Mouse (Mus musculus) limb, embryonic 12.5 days (tissue): ENCODE measurements around the gene Cacnb2. TPM values are rescaled to one million over a fixed set of nuclear protein-coding genes. Genes with fewer than 3 reads are reported as not detected.

Source experiments
- ATAC-seq: fragments of 200-750 bp; cut with Nextera tagmentation; 2 replicates; pipeline ENCODE4 v1.8.0; 2017; ENCODE audit warnings: low read depth, moderate TSS enrichment; ENCODE audit not compliant: insufficient number of reproducible peaks, insufficient read depth, low FRiP score, low TSS enrichment
- H3K27ac ChIP-seq: fragments of 300-500 bp; sonication (generic); 2 replicates; pipeline ENCODE4 v1.5.1; 2016; ENCODE audit warnings: mild to moderate bottlenecking, moderate library complexity
- H3K27me3 ChIP-seq: fragments of 300-500 bp; sonication (generic); 2 replicates; pipeline ENCODE4 v1.6.1; 2016; ENCODE audit warnings: mild to moderate bottlenecking, moderate library complexity
- H3K36me3 ChIP-seq: fragments of 300-500 bp; sonication (generic); 2 replicates; pipeline ENCODE4 v1.6.1; 2016; ENCODE audit warnings: mild to moderate bottlenecking, moderate library complexity
- H3K4me1 ChIP-seq: fragments of 300-500 bp; sonication (generic); replicated peaks from 2 replicates; pipeline ENCODE4 v1.6.1; 2016
- H3K4me2 ChIP-seq: fragments of 300-500 bp; sonication (generic); 2 replicates; pipeline ENCODE4 v1.6.1; 2016; ENCODE audit warnings: mild to moderate bottlenecking, moderate library complexity
- H3K4me3 ChIP-seq: fragments of 300-500 bp; sonication (generic); replicated peaks from 2 replicates; pipeline ENCODE4 v1.5.1; 2016; ENCODE audit warnings: mild to moderate bottlenecking
- H3K9ac ChIP-seq: fragments of 300-500 bp; sonication (generic); replicated peaks from 2 replicates; pipeline ENCODE4 v1.6.1; 2016; ENCODE audit warnings: mild to moderate bottlenecking, moderate library complexity
- H3K9me3 ChIP-seq: fragments of 300-500 bp; sonication (generic); 2 replicates; pipeline ENCODE4 v1.6.1; 2016; ENCODE audit warnings: mild to moderate bottlenecking, moderate library complexity
- WGBS: fragments of 180-500 bp; shearing (Covaris S2); methylation state at CpG from one replicate; pipeline ENCODE4 v1.1.7; 2016; 5-methylcytosine and 5-hydroxymethylcytosine counted together
- polyA plus RNA-seq: library from polyadenylated mRNA; unstranded; fragments of >200 nt; fragmentation: Nextera tagmentation; extraction: Ambion mirVana; gene quantifications from 2 replicates; pipeline ENCODE4 v1.2.1, GENCODE M21; 2016

Cacnb2 gene
- 2.3 and 3.0 TPM in 2 replicates for polyA plus RNA-seq

DNA sequence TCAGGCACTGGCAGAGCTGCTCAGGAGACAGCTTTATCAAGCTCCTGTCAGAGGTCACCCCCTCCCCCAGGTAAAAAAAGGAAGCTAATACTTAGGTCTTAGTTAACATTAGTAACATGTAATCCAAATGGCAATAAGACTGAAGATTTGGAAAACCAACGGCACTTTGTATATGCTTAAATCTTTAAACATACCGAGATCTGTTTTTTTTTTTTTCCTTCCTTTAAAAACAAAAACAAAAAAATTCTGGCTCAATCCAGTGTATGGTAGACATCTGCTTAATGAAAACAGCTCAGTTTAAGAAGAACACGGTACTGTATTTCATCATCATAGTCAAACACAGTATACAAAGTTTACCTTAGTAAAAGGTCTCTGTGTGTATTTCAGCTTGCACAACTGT is at the start of gene Cacnb2:
TSS of gene Cacnb2 (plus strand) at position 301 of the 400 bp plus-strand sequence.
- H3K4me3 ChIP-seq, result peak within 1 kb of the TSS; percentile 61
- peak within 1 kb of the TSS; percentile 86 for H3K27ac ChIP-seq
- ATAC-seq, result no peak
- H3K27me3 ChIP-seq, result peaks cover 3% of the 10 kb centered on the region; the same call in 1 of the 2 replicates
- WGBS, result 76% methylated on average over 3 of the region's 3 CpGs
- H3K4me2 ChIP-seq, result peak within 1 kb of the TSS; percentile 90
- peak within 1 kb of the TSS; percentile 78 for H3K9ac ChIP-seq
- no peaks in the 10 kb centered on the region for H3K9me3 ChIP-seq
- H3K4me1 ChIP-seq, result peaks cover 9% of the 10 kb centered on the region
- no peaks in the 10 kb centered on the region for H3K36me3 ChIP-seq

DNA sequence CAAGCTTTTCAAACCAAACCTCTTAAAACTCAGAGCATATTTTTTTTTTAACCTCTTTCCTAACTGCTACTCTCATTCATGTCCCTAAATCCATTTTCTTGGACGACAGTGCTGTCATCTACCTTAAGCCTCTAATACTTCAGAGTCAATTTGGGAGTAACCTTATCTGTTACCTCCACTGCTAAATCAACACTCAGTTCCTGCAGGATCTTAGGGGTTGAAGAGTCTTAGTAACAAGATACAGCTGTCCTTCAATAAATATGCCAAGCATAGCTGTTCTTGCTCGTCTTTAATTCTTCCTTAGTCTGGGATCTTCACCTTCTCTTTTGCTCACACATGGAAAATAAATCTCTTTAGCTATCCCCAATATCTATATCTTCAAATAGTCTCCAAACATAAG is 34.9 kb upstream of the Cacnb2 start:
- Histone ChIP-seq H3K36me3 (no peaks in the 10 kb centered on the region), H3K27ac (no peak overlapping the region), H3K9ac (no peak overlapping the region), H3K4me3 (no peak overlapping the region), H3K9me3 (no peaks in the 10 kb centered on the region), H3K4me2 (no peak overlapping the region), H3K27me3 (no peaks in the 10 kb centered on the region), H3K4me1 (no peaks in the 10 kb centered on the region)
- WGBS, result 33% methylated on average over 2 of the region's 2 CpGs
- no peak for ATAC-seq

DNA sequence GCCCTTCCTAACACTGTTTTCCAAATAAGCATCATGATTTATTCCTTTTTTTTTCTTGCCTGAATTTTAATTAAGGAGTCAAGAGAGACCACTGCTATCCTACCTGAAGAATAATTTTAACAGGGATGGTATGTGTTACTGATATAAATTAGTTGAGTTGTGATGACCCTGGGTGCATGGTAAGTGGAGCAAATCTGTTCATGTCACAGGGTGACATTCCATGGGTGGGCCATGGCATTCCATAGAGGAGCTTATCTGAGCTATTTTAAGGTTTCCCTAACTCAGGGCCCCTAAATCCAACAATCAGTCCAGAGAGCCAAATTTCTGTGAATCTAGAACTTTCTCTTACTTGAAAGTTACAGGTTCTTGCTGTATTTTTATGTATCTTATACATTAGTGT is 31.6 kb upstream of the Cacnb2 start:
- H3K27ac ChIP-seq, result no peak overlapping the region
- no peaks in the 10 kb centered on the region for H3K27me3 ChIP-seq
- no peak for ATAC-seq
- no peak overlapping the region for H3K9ac ChIP-seq
- no peaks in the 10 kb centered on the region for H3K9me3 ChIP-seq
- H3K4me1 ChIP-seq, result no peaks in the 10 kb centered on the region
- H3K4me3 ChIP-seq, result no peak overlapping the region
- no peaks in the 10 kb centered on the region for H3K36me3 ChIP-seq
- H3K4me2 ChIP-seq, result no peak overlapping the region

DNA sequence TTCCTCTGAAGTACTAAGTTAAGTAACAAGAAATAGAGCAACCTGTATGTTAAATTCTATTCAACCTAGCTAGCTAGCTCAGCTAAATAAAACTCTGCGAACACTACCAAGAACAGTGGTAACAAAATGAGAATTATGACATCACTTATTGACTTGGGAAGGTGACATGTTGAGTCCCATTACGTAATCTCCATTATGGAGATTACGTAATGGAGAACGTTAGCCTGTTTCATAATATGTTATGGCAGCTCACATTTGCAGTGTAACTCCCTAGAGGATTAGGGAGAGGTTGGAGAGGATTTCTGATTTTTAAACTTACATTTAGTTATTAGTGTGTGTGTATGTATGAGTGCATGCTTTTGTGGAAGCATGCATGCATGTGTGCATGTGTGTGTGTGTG is 13.3 kb upstream of the Cacnb2 start:
- Histone ChIP-seq H3K4me3 (no peak overlapping the region), H3K4me1 (no peaks in the 10 kb centered on the region), H3K36me3 (no peaks in the 10 kb centered on the region), H3K9ac (no peak overlapping the region), H3K27me3 (no peaks in the 10 kb centered on the region), H3K4me2 (no peak overlapping the region), H3K9me3 (no peaks in the 10 kb centered on the region), H3K27ac (no peak overlapping the region)
- no peak for ATAC-seq
- WGBS, result 88% methylated on average over 4 of the region's 4 CpGs

DNA sequence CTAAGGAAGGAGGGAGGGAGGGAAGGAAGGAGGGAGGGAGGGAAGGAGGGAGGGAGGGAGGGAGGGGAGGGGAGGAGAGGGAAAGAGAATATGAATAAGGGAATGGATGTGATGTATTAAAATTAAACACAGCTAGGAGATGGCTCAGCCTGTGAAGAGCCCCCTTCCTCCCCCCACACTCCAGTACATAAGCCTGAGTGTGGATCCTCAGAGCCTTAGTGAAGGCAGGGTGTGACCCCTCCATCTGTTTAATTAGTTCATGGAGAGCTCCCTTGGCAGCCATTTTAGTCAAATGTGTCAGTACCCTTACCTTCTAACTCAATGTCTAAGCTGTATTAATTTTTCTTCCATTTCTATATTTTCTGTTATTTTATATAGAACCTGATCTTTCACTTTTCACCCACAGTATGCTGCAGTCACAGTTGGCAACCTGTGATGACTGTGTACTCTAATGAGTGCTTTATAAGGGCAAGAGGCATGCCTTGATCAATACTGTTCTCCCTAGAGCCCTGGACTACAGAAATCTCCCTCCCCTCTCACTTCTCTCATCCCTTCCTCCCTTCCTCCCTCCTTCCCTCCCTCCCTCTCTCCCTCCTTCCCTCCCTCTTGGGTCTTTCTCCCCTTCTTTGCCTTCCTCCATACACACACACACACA is 4.9 kb upstream of the Cacnb2 start:
- H3K4me1 ChIP-seq, result no peaks in the 10 kb centered on the region
- no peak overlapping the region for H3K27ac ChIP-seq
- H3K9me3 ChIP-seq, result no peaks in the 10 kb centered on the region
- H3K36me3 ChIP-seq, result no peaks in the 10 kb centered on the region
- H3K4me2 ChIP-seq, result no peak overlapping the region
- no peak overlapping the region for H3K4me3 ChIP-seq
- peaks cover 3% of the 10 kb centered on the region; the same call in 1 of the 2 replicates for H3K27me3 ChIP-seq
- ATAC-seq, result no peak
- H3K9ac ChIP-seq, result no peak overlapping the region

DNA sequence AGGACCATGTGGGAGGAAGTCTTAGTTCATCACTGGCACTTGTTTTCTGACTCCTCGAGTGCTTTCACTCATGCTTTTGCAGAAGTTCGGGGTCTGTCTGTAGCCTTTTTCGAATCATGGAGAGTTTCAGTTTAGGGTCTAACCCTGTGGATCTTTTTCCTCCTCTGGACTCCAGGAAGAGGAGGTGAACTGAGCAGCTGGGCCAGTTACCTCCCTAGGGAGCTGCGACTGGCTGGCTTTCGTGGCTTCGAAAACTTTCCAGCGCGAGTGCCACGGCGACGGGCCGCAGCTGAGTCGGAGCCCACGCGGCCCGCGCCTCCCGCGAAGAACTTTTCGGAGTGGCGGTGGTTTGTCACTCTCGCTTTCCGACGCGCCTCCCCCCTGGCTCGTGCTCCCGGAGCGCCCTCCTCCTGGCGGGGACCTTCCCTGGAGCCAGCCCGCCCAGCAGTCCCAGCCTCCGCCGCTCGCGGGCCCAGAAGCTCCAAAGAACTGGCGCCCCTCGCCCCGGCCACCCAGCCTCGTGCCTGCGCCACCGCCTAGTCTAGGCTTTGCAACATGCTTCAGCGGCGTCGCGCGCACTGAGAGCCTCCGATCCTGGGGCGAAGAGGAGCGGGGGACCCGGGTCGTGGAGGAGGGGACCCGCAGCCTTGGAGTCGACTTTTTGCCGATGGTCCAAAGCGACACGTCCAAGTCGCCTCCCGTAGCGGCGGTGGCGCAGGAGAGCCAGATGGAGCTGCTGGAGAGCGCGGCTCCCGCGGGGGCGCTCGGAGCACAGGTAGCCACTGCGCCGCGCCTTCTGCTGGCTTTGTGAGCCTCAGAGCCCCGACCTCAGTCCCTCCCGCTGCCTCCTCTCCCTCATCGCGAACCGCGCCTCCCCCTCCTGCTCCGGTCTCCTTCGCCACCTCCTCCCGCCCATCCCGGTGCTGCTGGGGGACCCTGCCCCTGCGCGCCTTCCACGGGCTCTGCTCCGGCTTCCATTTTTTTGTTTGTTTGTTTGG is 1.2 kb downstream of the Cacnb2 start:
- under 1% methylated on average over 80 of the region's 83 CpGs for WGBS
- peak overlapping the region; percentile 78 for H3K9ac ChIP-seq
- peak overlapping the region; percentile 86 for H3K27ac ChIP-seq
- peaks cover 9% of the 10 kb centered on the region for H3K4me1 ChIP-seq
- peak; percentile 93 for ATAC-seq
- H3K4me3 ChIP-seq, result peak overlapping the region; percentile 61
- H3K27me3 ChIP-seq, result peaks cover 3% of the 10 kb centered on the region; the same call in 1 of the 2 replicates
- no peaks in the 10 kb centered on the region for H3K9me3 ChIP-seq
- no peaks in the 10 kb centered on the region for H3K36me3 ChIP-seq
- peak overlapping the region; percentile 90 for H3K4me2 ChIP-seq

DNA sequence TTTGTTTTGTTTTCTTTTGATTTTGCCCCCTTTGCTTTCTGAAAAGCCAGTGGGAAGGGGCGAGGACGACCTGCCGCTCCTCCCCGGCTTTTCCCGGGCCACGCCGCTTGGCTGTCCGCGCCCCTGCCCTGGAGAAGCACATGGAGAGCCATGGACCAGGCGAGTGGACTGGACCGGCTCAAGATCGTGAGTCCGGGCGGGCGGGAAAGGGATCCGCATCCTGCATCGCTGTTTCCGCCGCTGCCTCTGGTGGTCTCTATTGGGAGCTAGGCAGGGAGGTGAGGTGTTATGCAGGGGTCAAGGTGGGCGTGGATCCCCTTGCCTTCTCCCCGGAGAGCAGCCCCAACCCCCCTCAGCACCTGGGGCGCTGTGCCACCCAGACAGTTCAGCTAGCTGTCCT is 1.9 kb downstream of the Cacnb2 start:
- WGBS, result under 1% methylated on average over 22 of the region's 22 CpGs
- H3K36me3 ChIP-seq, result no peaks in the 10 kb centered on the region
- H3K4me3 ChIP-seq, result peak overlapping the region; percentile 61
- H3K4me1 ChIP-seq, result peaks cover 9% of the 10 kb centered on the region
- peak overlapping the region; percentile 86; the same call in 1 of the 2 replicates for H3K27ac ChIP-seq
- H3K9ac ChIP-seq, result peak overlapping the region; percentile 78
- H3K27me3 ChIP-seq, result peaks cover 3% of the 10 kb centered on the region; the same call in 1 of the 2 replicates
- ATAC-seq, result peak; percentile 32; the same call in 1 of the 2 replicates
- no peaks in the 10 kb centered on the region for H3K9me3 ChIP-seq
- peak overlapping the region; percentile 90 for H3K4me2 ChIP-seq

DNA sequence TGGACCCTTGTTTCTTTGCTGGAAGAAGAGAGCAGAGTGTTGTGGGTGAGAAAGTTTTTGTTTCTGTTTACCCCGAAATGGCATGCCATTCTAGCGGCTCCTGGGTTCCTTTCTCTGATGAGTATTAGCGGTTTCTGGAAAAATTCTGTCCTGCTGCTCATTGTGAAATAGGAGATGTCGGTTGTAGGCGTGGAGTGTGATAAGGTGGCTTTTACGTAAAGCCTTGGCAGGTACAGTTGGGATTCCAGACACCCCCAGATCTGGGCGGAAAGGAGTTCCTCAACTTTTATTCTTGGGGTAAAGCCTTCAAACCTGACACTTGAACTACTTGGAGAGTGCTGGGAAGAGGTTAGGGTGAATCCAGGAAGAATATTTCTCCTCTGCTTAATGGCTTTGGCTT is 2.3 kb downstream of the Cacnb2 start:
- 9% methylated on average over 7 of the region's 7 CpGs for WGBS
- H3K4me2 ChIP-seq, result peak overlapping the region; percentile 90
- ATAC-seq, result no peak
- H3K4me1 ChIP-seq, result peaks cover 9% of the 10 kb centered on the region
- no peaks in the 10 kb centered on the region for H3K9me3 ChIP-seq
- peaks cover 3% of the 10 kb centered on the region; the same call in 1 of the 2 replicates for H3K27me3 ChIP-seq
- H3K36me3 ChIP-seq, result no peaks in the 10 kb centered on the region
- H3K27ac ChIP-seq, result no peak overlapping the region
- H3K4me3 ChIP-seq, result peak overlapping the region; percentile 61
- H3K9ac ChIP-seq, result peak overlapping the region; percentile 78

DNA sequence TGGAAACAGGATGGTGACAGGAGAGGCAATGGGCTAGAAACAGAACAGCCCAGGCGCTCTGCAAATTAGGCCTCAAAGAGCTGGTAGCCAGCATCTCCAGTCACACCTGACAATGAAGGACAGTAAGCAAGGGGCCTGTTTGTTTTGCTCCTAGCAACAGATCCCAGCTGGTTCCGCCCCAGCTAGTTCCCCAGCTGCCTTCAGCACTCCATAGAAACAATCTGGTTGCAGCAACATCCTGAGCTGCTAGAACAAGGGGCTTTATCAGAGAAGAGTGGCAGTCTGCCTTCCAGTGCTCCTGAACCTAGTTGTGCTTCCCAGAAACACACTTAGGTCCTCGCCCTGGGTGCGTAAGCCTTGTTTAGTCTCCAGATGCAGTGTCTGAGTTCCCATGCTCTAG is 5.7 kb downstream of the Cacnb2 start:
- H3K27ac ChIP-seq, result no peak overlapping the region
- ATAC-seq, result no peak
- H3K4me3 ChIP-seq, result no peak overlapping the region
- H3K4me1 ChIP-seq, result peaks cover 9% of the 10 kb centered on the region
- H3K4me2 ChIP-seq, result no peak overlapping the region
- H3K9ac ChIP-seq, result no peak overlapping the region
- no peaks in the 10 kb centered on the region for H3K9me3 ChIP-seq
- WGBS, result 62% methylated on average over 4 of the region's 4 CpGs
- H3K27me3 ChIP-seq, result no peaks in the 10 kb centered on the region
- no peaks in the 10 kb centered on the region for H3K36me3 ChIP-seq

DNA sequence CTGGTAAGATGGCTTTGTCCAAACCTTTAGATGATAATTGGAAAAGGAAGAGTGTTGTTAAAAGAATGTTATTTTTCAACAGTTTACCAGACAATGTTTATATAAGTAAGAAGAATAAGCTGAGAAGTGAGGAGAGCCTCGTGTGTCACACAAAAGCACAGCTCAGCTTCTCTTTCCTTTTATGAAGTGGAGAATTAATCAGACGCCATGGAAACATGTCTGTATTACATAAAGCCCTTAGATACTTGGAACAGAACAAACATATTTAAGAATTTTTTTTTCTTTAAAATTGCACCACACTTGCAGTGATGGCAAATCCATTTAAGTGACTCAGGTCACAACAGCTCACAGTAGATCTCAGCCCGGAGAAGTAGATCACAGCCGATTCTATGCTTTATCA is 9.8 kb downstream of the Cacnb2 start:
- 83% methylated on average over 4 of the region's 4 CpGs for WGBS
- H3K27me3 ChIP-seq, result no peaks in the 10 kb centered on the region

DNA sequence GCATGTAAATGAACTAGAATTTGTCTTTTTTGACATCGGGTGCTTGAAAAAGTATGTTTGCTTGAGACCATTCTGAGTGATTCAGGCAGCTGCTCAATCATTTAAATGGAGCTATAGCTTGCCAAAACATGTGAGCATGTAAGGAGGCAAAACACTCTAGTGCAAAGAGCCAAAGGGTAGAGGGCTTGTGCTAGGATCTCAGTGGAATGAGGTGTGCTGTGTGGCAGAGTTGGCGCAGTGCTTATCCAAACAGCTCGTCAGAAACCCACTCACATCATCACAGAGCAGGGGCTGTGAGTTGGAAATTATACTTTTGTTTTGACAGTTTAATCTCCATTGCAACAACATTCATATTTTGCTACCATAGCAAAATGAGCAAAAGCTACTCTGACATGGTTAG is 13.5 kb downstream of the Cacnb2 start:
- H3K4me3 ChIP-seq, result no peak overlapping the region
- no peak overlapping the region for H3K9ac ChIP-seq
- H3K4me1 ChIP-seq, result no peaks in the 10 kb centered on the region
- no peaks in the 10 kb centered on the region for H3K9me3 ChIP-seq
- no peaks in the 10 kb centered on the region for H3K27me3 ChIP-seq
- H3K4me2 ChIP-seq, result no peak overlapping the region
- no peak overlapping the region for H3K27ac ChIP-seq
- no peak for ATAC-seq
- WGBS, result 85% methylated on average over 3 of the region's 3 CpGs
- H3K36me3 ChIP-seq, result no peaks in the 10 kb centered on the region

More for the DNA sequence above, 9.8 kb downstream of the Cacnb2 start:
- H3K4me3 ChIP-seq, result no peak overlapping the region
- no peak overlapping the region for H3K4me2 ChIP-seq
- H3K27ac ChIP-seq, result no peak overlapping the region
- ATAC-seq, result no peak
- no peaks in the 10 kb centered on the region for H3K36me3 ChIP-seq
- H3K9me3 ChIP-seq, result no peaks in the 10 kb centered on the region
- H3K4me1 ChIP-seq, result no peaks in the 10 kb centered on the region
- no peak overlapping the region for H3K9ac ChIP-seq
